Mouse (Mus musculus) adipocyte (in vitro differentiated cells): ENCODE data around the gene Bicdl2.

Experiments used
- DNase-seq: peaks from one replicate; pipeline ENCODE4 v3.0.0-alpha.2; 2016; ENCODE audit warnings: low spot score

Bicdl2 gene

DNA sequence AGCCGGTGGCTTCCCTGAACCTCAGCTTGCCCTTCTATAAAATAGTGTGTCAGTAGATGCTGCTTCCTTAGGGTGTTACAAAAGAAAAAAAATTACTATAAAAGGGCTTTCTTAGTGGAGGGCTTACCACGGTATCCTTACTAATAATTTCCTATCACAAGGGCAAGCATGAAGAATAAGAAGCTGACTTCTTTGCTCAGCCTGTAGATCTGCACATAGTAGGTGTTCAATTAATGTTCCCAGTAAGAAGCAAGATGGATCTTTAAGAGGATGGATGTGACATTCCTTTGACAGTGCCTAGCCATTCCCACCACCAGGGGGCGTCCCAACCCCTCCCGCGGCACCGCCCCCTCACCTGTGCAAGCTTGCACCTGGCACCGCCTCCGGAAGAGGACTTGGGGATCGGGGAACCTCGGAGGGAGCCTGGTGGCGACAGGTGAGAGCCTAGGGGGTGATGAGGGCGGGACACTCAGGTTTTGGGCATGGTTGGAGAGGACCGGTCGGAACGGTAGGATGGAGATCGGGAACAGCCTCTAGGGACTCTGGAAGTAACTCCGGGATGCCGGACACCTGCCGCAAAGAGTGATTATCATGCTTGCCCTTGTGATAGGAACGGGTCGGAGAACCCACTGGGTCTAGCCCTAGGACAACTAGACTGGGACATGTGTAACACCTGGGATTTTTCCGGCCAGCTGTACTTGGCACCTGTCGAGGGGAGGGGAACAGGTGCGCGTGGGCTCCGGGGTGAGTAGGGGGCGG is at the start of gene Bicdl2:
TSS of gene Bicdl2 (plus strand) at position 390 of the 759 bp plus-strand sequence.
- DNase-seq, result no peak

DNA sequence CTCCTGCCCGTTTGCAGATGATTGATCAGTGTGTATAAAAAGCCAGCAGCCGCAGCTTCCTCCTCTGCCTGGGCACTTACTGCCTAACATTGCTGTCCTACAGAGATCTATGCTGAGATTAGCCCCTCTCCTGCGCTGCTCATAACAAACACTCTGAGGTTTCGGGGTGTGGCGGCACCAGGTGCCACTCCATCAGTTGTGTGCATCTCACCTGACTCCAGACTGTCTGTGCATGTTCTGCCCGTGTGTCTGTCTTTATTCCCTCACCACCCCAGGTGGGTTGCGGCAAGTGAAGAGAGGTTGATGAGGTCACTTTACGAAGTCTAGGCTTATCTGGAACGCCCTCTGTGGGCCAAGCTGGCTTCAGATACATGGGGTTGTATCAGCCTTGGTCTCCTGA is 43.2 kb upstream of the Bicdl2 start:
- no peak for DNase-seq

DNA sequence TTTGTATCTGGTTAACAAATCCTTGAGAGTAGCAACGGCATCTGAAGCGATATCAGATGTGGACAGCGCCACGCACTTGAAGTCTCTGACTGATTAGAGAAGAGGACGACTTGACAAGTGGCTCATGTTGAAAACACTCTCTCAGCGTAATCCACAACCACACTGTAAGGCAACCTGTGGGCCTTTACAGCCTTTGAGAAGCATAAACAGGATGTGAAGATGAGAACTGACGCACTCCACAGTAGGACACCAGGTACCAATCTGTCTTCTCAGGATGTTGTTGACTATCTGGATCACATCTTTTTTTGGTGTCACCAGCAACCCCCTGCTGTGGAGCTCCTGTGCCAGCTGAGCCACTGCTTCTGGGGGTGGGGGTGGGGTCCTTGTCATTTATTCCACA is 40.0 kb upstream of the Bicdl2 start:
- DNase-seq, result no peak

DNA sequence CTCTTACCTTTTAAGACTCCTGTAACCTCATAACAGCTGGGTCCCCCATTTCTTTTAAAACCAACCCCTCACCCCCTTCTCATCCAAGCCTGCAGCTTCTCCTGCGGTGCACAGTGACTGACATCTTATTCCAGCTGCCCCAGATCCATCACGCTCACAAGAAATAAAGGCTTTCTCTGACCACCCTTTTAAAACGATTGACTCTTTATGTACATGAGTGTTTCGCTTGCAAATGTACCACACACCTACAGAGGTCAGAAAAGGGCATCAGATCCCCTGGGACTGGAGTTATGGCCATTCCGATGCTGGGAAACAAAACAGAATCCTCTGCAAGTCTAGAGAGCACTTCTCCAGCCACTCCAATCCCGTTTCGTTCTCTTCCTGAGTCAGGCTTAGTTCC is 32.5 kb upstream of the Bicdl2 start:
- DNase-seq, result no peak

DNA sequence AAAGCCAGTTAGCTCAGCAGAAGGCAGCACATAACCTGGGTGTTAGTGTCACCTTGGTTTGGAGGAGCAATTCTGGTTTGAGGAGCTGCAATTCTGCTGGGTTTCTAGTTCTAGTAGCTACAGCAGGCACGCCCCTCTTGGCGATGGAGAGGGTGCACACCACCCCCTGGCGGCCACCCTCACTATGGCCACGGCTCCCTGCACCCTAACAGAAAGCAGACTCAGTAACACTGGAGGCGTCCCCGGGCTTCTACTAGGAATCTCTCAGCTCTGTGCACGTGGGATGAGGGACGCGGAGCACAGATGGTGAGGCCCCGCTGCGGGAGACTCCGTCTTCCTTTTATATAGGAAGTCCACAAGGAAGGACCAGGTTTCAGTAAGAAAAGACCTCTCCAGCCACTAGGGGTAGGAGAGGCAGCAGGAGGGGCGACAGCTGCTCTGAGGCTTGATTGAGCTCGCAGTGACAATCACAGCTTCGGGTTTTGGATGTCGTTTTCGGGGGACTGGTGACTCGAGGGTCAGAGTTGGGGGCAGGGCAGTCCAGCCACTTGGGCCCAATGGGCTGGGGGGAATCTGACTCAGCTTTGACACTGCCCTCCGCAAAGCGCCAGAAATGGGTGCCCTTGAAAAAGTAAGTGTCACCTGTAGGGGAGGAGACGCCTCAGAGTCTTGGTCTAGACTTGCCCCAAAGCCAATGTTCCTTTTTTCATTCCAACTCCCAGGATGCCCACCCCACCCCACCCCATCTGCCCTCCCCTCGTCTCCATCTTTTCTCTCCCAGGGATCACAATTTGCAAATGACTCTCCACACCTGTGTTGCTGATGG is 29.9 kb upstream of the Bicdl2 start:
- peak; percentile 67 for DNase-seq

DNA sequence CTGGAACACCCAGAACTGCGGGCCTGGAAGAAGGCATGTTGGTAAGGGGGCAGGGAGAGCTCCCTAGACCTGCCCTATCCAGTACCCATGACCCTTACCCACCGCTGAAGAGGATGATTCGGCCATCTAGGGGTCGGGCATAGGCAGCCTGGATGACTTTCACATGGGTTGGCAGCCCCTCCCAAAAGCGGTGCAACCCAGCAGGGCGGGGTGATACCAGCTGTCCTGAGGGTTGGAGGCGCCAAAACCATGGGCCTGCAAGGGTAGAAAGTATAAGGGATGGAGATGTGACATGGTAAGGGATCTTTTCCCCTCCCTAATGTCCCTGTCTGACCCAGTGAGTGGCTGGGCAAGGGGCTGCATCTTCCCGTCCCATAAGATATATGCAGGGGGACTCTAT is 29.1 kb upstream of the Bicdl2 start:
- DNase-seq, result no peak

DNA sequence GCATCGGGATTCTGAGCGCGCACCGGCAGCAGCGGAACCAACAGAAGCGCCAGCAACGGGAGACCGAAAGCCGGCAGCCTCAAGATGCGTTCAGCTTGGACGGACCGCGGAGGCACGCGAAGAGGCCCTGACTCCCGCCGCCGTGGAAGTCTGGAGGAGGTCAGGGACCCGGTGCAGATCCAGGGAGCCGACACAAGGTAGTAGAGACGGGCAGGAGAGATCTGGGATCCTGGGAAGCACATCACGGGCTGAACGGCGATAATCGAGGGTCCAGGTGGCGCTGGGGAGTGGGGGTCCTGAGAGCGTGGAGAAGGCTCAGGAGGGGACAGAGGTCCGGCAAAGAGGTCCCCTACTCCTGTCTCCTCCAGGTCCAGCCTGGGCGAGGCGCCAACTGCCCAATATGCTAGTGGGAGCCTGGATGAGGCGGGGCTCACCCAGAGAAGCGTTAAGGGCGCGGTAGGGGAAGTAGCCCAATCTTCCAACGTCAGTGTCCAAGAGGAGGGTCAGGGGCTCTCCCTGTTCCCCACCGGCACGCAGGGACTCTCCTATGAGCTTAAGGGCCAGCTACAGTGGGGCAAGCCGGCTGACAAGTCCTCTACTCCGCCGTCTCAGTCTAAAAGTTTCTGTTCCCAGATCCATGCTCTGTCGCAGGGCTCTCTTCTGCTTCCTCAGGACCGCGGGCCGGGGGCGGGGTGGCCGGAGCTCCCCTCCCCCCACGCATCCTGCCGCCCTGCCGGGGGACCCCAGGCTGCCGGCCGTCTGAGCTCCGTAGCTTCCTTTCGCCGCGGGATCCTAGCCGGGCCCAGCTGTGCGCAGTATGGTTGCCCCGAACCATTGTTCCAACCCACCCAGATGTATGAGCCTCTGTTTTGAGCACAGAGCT is 15.5 kb upstream of the Bicdl2 start, which contains the start of gene Mmp25:
TSS of gene Mmp25 (minus strand) at position 665 of the 883 bp plus-strand sequence.
- no peak for DNase-seq

DNA sequence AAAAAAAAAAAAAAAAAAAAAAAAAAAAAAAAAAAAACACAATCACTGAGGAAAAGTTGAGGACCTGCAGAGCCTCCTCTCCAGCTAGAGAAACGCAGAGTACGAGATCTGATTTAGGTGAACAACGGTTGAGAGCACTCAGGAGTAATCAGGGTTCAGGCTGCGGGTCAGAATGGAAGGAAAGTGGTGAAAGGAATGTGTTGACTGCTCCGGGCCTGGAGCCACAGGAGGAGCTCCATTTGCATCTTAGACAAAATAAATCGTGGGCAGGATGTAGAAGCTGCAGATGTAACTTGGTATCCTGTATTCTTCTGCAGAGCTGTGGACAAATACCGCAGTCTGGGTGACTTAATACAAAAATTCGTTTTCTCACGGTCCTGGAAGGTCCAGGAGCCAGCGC is 14.4 kb upstream of the Bicdl2 start:
- DNase-seq, result no peak

DNA sequence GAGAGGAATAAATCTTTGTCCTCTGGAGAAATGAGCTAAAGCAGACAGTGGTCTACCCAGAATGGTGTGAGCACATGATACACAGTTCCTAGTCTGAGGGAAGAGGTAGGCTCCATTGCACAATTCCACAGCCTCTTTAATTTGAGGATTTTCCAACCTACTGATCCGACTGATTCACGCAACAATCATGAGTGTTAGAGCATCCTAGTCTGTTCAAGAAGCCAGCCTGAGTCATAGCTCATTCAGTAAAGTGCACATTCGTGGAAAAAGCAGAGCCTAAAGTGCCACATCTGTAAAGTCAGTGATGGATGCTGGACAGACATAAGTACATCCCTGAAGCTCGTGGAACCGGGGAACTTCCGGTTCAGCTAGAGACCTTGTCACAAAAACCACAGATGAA is 8.9 kb upstream of the Bicdl2 start:
- DNase-seq, result no peak

DNA sequence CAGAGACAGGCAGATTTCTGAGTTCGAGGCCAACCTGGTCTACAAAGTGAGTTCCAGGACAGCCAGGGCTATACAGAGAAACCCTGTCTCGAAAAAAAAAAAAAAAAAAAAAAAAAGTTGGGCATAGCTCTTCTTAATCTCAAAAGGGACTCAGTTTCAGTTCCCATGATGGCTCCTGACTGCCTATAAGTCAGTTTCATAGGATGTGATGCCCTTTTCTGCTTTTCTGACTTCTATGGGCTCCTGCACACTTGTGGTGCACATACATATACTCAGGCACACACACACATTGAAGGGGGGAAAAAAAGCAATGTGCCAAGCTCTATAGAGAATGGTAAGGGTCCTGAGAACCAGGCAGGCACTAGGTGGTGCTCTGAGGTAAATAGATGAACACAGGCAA is 7.0 kb upstream of the Bicdl2 start:
- no peak for DNase-seq

DNA sequence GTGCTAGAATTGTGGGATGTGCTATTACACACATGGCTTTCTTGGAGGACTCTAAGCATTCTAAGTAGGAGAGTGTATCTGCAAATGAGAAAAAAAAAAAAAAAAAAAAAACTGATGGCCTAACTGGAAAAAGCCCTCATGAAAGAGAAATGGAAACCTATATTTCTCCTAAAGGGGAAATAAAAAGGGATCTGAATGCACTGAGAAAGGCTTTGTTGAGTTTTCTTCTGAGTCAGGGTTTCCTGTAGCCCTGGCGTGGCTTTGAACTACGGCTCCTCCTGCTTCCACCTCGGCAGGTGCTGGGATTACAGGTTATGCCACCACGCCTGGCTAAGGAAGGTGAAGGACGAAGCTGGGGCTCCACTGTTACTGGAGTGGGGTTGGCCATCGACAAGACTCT is 6.3 kb upstream of the Bicdl2 start:
- no peak for DNase-seq

DNA sequence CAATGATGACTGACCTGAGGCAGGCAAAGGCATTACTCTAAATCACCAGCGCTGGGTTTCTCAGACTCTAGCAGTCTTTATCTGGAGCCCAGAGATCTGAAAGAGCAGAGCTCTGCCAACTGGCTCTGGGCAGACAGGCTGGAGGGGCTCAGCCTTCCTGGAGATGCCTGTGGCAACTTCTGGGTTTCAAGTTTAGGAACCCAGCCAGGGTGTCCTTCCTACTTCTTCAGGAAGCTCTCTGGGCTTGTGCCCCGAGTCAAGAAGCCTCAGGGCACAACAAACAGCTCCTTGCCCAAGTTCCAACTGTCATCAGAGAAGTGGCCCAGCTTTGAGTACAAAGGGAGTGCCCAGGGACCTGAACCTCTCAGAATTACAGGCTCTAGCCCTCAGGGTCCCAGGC is 5.9 kb upstream of the Bicdl2 start:
- DNase-seq, result no peak

DNA sequence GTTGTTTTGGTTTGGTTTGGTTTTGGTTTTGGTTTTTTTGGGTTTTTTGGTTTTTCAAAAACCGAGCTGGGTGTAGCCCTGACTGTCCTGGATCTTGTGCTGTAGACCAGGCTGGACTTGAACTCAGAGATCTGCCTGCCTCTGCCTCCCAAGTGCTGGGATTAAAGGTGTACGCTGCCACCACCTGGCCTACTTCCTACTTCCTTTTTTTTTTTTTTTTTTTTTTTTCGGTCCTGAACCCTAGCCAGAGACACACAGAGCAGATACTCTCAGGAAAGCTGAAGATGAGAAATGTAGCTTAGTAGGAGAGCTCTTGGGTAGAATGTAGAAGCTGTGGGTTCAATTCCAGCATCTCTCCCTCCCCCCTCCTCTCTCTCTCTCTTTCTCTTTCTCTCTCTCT is 1.9 kb upstream of the Bicdl2 start:
- no peak for DNase-seq

DNA sequence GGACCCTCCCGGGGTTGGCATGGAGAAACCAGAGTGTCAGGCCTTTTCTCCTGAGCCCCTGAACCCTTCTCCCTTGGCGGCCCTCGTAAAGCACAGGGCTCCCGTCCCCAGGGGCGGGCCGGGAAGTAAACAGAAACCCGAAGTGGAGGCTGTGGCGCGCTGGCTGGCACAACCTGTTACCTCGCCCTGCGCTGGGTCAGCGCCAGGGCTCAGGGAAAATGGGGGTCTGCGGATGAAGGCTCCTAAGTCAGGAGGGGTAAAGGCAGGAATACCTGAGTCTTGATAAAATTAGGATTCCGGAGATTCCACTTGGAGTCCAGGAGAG is 532 bp downstream of the Bicdl2 start:
- no peak for DNase-seq

DNA sequence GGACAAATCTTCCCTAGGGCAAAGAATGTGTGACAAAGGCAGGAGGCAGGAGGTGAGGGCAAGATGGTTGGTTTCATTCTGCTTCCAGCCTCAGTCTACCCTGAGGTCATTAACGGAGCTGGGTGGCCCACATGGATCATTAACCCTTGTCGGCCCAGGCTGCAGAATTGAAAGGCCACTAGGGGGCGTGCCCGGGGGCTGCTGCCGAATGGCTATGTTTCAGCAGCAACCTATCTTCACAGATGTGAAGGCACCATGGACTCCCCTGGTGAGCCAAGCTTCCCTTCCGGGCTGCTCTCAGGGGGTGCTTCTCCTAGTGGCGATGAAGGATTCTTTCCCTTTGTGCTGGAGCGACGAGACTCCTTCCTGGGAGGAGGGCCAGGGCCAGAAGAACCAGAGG is 1.2 kb downstream of the Bicdl2 start:
- DNase-seq, result no peak

DNA sequence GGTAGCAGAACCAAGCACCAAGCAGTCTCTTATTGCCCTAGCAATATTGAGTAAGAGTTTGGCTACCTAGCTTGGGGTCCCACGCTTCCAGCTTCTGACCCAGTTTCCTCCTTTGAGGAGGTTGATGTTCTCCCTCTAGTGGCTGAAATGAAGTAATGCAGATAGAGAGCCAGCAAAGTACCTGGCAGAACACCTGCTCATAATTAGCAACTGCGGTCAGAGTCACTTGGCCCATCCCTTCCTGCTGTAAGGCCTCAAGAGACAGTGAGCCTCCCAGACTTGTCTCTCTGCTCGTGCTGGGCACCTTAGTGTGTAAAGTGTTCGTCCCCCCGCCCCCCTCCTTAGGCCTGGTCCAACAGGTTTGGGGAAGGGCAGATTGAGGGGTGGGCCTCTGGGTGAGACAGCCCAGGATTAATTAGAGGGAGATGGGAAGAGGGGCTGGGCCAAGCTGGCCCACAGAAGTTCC is 4.3 kb downstream of the Bicdl2 start:
- DNase-seq, result peak; percentile 42

DNA sequence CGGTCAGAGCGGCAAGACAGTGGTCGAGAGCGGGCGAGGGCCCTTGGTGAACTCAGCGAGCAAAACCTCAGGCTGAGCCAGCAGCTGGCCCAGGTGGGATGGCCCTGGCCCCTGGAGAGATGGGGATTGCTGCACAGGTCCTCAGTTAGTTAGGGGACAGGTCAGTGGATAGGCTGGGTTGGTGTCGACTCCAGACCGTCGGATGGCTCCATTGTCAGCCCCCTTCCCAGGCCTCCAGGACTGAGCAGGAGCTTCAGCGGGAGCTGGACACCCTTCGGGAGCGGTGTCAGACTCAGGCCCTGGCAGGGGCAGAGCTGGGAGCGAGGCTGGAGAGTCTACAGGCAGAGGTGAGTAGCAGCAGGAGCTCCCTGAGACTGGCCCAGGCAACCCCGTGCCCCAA is 5.2 kb downstream of the Bicdl2 start:
- no peak for DNase-seq

DNA sequence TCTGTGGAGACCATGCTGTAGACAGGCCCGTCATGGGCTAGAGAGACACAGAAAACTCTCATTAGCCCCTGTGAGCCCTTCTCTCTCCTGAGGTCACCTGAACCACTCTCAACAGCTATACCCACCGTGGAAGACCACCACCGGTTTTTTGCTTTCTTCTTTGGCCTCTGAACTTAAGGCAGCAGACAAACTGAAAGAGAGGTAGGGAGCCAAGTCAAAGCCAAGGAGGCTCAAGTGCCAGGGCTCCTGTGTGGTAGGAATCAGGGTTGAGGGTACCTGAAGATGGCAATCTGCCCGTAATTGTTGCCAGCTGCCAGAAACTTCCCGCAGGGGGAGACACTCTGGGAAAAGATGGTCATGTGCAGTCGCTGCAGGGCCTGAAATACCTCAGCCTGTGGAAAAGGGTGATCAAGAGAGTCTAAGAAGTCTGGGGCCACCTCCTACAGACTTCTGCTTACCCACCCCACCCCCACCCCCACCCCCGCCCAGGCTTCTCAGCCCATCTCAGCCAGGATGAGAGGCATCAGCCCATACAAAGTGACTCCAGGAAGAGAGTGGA is 10.3 kb downstream of the Bicdl2 start:
- no peak for DNase-seq

DNA sequence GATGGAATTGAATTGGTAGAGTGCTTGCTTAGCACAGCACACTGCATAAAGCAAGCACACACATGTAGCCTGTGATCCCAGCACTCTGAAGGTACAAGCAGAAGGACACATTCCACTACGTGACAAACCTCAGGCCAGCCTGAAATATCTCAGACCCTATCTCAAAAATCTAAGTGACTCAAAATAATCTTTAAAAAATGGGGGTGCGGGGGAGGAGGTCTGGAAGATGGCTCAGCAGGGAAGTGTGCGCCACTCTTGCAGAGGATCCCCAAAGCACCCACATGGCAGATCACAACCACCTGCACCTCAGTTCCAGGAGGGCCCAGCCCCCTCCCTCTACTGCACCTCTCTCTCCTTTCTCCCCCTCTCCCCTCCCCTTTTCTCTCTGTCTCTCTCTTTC is 11.2 kb downstream of the Bicdl2 start:
- DNase-seq, result no peak

DNA sequence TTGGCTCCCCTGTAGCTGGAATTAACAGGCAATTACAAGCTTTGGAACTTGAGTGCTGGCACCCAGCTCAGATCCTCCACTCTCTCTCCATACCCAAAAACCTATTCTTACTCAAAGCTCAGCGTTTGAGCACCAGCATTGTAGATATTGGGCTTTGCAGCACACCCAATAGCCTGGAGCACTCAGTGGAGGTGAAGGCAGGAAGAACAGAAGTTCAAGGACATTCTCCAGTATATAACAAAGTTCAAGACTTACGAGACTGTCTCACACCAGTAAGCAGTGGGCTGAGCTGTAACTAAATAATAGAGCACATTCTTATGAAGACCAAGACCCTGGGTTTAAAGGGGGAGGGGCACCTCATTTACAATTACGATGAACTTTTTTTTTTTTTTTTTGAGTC is 12.5 kb downstream of the Bicdl2 start:
- DNase-seq, result no peak

DNA sequence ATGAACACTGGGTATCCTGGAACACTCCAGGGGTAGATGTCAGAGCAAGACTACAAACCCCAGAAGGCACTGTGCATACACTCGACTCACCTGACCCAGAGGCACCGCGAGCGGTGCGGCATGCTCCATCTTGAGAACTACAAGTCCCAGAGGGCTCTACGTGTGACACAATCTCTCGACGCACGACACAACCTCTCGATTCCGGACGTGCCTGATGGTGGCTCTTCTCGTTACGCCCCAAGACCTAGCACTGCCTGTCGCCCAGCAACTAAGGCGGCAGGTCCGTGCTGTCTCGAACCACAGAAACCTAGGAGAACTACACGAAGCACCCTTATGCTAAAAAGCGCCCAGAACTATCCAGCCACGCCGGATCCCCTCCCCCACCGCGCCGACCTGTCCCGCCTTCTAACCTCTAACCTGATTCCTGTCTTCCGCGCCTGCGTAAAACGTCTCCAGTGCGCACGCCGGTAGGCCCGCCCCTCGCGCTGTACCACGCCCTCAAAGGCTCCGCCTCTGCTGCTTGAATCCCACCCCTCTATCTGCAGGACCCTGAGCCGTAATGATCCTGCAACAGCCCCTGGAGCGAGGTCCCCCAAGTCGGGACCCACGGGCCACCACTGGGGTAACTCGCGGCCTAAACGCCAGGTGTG is 13.2 kb downstream of the Bicdl2 start, which contains the start of the genes Hcfc1r1 and Thoc6:
TSS of gene Hcfc1r1 (plus strand) at position 173 of the 650 bp plus-strand sequence.
TSS of gene Thoc6 (minus strand) at position 459 of the 650 bp plus-strand sequence.
- DNase-seq, result peak; percentile 98
